Mouse (Mus musculus) CD4-positive, CD25-positive, alpha-beta regulatory T cell, adult 4 months (primary cell): Measurements from ENCODE around the gene Tceal3. TPM values are rescaled to one million over a fixed set of nuclear protein-coding genes. Genes with fewer than 3 reads are reported as not detected.
"Not testable (repeated sequence)": the region's sequence is repeated elsewhere in the genome, so short reads cannot be mapped to it uniquely, and the experiment has no call there.

ENCODE experiments used
- ATAC-seq: one replicate; pipeline ENCODE4 v1.8.0; 2017
- polyA plus RNA-seq, 2 experiments: library from polyadenylated mRNA; unstranded; fragments of 100-300 nt; shearing (Covaris generic); gene quantifications; one replicate each; pipeline ENCODE4 v1.2.1; 2017

Tceal3 gene
- polyA plus RNA-seq, result 1 to 10 TPM in 1 of 2 experiments, under 1 TPM in 1; 0.85 to 1.4 TPM

- no peak for ATAC-seq
Measured at GRCm38 (mm10) chrX:136590199-136590896, at the start of gene Tceal3. Gene Tceal3 (plus strand): TSS chrX:136590842.

GRCm38 (mm10) chrX:136543956-136544355, 46.7 kb upstream of the Tceal3 start, which contains the start of gene Kir3dl2:
Gene Kir3dl2 (minus strand): TSS chrX:136544056.
- ATAC-seq, result not testable (repeated sequence)

GRCm38 (mm10) chrX:136569094-136569493, 21.5 kb upstream of the Tceal3 start:
- not testable (repeated sequence) for ATAC-seq

GRCm38 (mm10) chrX:136584617-136585016, 6.0 kb upstream of the Tceal3 start:
- no peak for ATAC-seq

GRCm38 (mm10) chrX:136590897-136591257, 235 bp downstream of the Tceal3 start:
- no peak for ATAC-seq

GRCm38 (mm10) chrX:136599416-136599815, 8.8 kb downstream of the Tceal3 start:
- ATAC-seq, result no peak

GRCm38 (mm10) chrX:136606951-136607350, 16.3 kb downstream of the Tceal3 start:
- ATAC-seq, result no peak

GRCm38 (mm10) chrX:136607395-136607794, 16.8 kb downstream of the Tceal3 start:
- no peak for ATAC-seq

GRCm38 (mm10) chrX:136611346-136611745, 20.7 kb downstream of the Tceal3 start:
- no peak for ATAC-seq

- peak; percentile 89 for ATAC-seq
Measured at GRCm38 (mm10) chrX:136615889-136616288, 25.2 kb downstream of the Tceal3 start.

GRCm38 (mm10) chrX:136624905-136625569, 34.4 kb downstream of the Tceal3 start:
- peak; percentile 76 for ATAC-seq

- no peak for ATAC-seq
Measured at GRCm38 (mm10) chrX:136625959-136626358, 35.3 kb downstream of the Tceal3 start.

GRCm38 (mm10) chrX:136635116-136635515, 44.5 kb downstream of the Tceal3 start:
- ATAC-seq, result no peak

GRCm38 (mm10) chrX:136639754-136640153, 49.1 kb downstream of the Tceal3 start:
- ATAC-seq, result peak; percentile 53

GRCm38 (mm10) chrX:136645857-136646256, 55.2 kb downstream of the Tceal3 start:
- ATAC-seq, result peak; percentile 69

GRCm38 (mm10) chrX:136666281-136666706, 75.7 kb downstream of the Tceal3 start:
- ATAC-seq, result no peak

- ATAC-seq, result not testable (repeated sequence)
Measured at GRCm38 (mm10) chrX:136666762-136667464, 76.3 kb downstream of the Tceal3 start.

GRCm38 (mm10) chrX:136668794-136669193, 78.2 kb downstream of the Tceal3 start:
- no peak for ATAC-seq

- ATAC-seq, result no peak
Measured at GRCm38 (mm10) chrX:136680989-136681388, 90.3 kb downstream of the Tceal3 start.

GRCm38 (mm10) chrX:136691606-136692293, 101.1 kb downstream of the Tceal3 start:
- ATAC-seq, result not testable (repeated sequence)

- ATAC-seq, result no peak
Measured at GRCm38 (mm10) chrX:136692294-136692675, 101.6 kb downstream of the Tceal3 start.

GRCm38 (mm10) chrX:136693196-136693595, 102.6 kb downstream of the Tceal3 start:
- no peak for ATAC-seq
